Mouse (Mus musculus) spleen, adult 2 months (tissue): ENCODE data around the gene Fam104a.

ENCODE experiments used
- CTCF ChIP-seq: fragments of 200-500 bp; IDR thresholded peaks from 2 replicates; pipeline ENCODE4 v1.5.1; 2011; ENCODE audit warnings: mild to moderate bottlenecking, inconsistent platforms; ENCODE audit not compliant: insufficient read depth, insufficient read length, insufficient replicate concordance; ENCODE audit errors: extremely low read depth
- POLR2A ChIP-seq: fragments of 200-500 bp; IDR thresholded peaks from 2 replicates; pipeline ENCODE4 v1.6.1; 2011; ENCODE audit warnings: low read depth, low read length, inconsistent platforms

DNA sequence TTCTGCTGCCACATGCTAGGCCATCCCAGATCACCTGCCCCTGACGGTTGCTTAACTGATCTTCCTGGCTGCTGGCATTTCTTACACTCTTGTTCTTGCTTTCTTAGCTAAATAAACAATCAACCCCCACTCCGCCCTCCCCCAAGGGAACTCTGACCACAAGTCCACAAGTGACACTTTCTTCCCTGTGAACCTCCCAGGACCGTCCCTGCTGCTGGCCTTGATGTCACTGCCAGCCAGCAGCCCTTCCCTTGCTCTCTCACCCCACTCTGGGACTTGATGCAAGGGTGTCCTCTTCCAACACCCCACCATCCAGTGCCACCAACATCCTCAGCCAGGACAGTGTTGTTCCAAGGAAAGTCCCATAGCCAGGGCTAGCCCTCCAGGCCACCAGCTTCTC is 46.9 kb upstream of the Fam104a start:
- TF ChIP-seq POLR2A: no peak
- TF ChIP-seq CTCF: no peak
